Mouse (Mus musculus): Measurements from ENCODE around the gene Atxn7.
A peak's percentile ranks its signal among the peaks of the same experiment; 100 is the strongest.

Gene Atxn7

DNA sequence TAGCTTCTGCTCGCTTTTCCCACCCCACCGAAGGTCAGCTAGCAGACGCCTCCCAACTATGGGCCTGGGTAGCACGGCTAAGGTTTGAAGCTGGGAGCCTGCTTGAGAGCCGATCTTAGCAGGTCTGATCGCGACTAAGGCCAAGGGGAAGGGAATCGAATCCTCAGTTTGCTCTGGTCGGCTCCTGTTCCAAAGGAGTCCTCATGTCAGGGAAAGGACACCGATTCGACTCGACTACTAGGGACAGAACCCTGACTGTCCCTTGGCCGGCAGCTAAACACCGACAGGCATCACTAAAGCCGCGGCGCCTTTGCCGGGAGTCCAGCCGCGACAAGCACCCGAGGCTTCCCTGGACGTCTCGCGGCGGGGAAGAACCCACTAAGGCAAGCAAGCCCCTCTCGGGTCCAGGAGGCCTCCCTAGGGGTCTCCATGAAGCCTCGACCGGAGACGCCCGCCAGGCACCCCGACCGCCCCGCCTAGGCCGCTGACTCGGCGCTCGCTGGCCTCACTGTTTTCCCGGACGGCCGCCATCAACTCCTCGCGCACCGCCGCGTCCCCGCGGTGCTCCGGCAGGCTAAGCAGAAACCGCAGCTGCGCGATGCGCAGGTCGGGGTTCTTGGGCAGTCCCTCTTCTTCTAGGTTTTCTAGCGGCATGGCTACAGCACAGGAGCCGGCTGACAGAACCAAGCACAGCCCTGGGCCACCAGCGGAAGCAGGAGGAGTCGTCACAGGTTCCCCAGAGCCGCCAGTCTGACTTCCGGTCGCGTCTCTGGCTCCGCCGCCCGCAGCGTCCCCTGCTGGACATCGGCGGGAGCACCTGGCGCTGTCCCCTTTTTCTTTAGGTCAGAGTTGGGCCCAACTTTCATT, 159.2 kb downstream of the Atxn7 start, which contains the start of gene Psmd6:
Gene Psmd6 (minus strand): TSS at position 755 of the 867 bp plus-strand sequence.
- peak; percentile 85 to 93 for DNase-seq (ENCODE audit: low spot score in 2 of 2)

All from urinary bladder, postnatal 4 days (tissue).